Mouse (Mus musculus): ENCODE results near the gene Osbp.

Gene Osbp

DNA sequence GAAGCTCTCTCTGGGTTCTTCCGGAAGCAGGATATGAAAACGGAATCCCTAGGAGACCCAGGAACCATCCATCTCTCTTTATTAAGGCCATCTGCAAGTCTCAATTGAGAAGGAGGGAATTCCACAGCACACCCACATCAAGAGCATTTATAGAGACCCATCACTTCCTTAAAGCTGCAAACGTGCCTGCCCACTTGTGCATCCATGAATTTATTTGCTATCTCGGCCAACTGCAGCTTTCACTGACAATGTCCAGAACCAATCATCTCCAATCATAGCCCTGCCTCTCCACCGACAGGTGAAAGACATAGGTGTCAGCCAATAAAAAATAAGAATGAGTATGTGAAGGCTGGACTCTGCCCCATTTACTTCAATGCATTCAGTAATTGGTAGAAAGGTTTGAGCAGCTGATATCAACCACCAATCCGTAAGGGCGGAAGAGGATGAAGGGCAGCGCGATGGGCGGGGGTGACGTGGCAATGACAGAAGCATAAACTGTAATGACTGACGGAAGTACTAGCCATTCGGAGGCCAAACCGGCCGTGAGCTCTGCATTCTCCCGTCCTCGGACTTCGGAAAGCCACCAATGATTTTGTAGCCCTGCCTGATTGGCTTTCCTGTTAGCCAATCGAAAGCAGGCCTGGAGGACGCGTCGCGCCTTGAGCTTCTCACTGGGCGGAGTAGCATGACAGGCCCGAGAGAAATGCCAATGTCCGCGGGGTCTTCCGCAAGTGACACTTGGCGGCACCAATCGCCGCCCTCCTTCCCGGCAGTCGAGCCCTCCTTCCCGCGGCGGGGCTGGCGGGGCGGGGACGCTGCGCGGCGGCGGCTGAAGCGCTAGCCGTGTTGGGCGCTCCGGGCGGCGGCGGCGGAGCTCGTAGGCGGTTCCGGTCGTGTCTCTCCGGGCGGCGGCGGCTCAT is at the start of gene Osbp:
Gene Osbp (plus strand): TSS at position 919 of the 920 bp plus-strand sequence.
- in situ Hi-C loops (cut with MboI; ENCODE audit: unreplicated experiment in 2 of 2) = no loop called here

DNA sequence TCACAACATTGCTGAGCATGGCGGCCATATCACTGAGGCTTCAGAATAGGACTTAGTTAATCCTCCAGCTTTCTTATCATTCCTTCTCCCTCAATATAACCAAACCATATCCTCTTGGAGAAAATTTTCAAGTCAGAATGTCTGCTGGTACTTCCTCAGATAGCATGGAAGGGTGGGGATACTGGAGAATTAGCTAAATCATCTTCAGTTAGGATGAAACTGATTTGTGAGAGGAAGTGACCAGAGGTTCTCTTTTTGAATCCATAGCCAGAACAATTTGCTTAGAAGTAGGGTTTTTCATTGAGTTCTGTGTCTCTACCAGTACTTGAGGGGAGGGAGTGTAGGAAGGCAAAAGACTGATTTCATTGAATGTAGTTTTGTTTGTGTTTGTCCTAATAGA is 43.7 kb upstream of the Osbp start:
- in situ Hi-C loops (cut with MboI; ENCODE audit: unreplicated experiment in 2 of 2) = loop anchor here in 1 of 2 experiments (5.0 kb wide), 1 partner anchor 150 kb away; the partner anchor contains the start of gene Mrpl16

DNA sequence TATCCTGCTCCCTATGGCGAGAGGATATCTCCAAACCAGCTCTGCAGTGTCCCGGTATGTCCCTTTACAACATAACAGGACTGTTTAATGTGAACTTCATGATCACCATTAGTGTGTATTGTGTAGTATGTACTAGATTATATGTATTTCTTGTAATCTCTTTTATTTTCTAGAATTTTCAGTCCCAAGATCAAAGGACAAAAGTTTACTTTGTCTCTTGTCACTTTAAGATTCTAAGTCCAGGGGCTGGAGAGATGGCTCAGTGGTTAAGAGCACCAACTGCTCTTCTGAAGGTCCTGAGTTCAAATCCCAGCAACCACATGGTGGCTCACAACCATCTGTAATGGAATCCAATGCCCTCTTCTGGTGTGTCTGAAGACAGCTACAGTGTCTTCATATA is 43.2 kb upstream of the Osbp start:
- in situ Hi-C loops (cut with MboI; ENCODE audit: unreplicated experiment in 2 of 2) = loop anchor here in 1 of 2 experiments (5.0 kb wide), 1 partner anchor 150 kb away; the partner anchor contains the start of gene Mrpl16

DNA sequence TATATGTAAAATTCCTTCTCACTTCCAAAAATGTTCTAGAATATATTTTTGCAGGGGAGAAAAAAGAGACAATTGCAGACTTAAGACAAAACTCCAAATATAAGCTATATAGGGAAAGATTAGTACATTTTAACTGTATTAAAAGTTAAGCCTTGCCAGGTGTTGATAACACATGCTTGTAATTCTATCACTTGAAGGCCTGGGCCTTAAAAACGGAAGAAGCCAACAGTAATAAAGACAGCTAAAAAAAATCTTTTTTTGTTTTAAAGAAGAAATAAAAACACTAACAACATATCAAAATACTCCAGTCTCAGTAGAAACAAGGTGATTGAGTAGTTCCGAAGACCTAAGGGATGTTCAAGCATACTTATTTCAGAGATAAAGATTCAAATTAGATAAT is 39.4 kb upstream of the Osbp start:
- in situ Hi-C loops (cut with MboI; ENCODE audit: unreplicated experiment in 2 of 2) = loop anchor here (5.0 to 25.0 kb wide), 4 partner anchors 61 to 1389 kb away; partner anchors contain the start of genes Cpsf7 (in 1 of the 2), Ddb1 (in 1 of the 2), Ms4a2 (in 1 of the 2) and Ms4a6d (in 1 of the 2)

DNA sequence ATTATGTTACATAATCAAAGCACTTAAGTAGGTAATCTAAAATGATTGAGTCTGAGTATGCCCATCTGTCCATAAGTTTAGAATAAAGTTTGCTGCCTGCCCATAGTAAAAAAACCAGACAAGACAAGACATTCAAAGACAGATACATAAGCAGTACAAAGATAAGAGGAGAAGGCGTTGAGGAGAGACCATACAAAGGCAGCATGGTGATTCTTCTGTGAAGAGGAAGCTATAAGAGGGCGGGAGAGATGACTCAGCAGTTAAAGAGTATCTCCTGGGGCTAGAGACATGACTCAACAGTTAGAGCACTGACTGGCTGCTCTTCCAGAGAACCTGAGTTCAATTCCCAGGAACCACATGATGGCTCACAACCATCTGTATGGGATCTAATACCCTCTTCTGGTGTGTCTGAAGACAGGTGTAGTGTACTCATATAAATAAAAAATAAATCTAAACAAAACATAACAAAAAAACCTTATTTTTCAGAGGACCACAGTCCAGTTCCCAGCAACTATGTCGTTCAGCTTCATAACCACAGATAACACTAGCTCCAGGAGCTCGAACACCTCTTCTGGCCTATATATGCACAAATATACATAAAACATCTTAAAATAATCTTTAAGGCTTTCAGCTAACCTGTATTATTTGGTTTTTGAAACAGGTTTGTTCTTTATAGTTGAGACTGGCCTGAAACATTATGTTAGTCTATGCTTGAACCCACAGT is 37.6 kb upstream of the Osbp start:
- in situ Hi-C loops (cut with MboI; ENCODE audit: unreplicated experiment in 2 of 2) = loop anchor here (5.0 to 25.0 kb wide), 4 partner anchors 59 to 1391 kb away; partner anchors contain the start of genes Cpsf7 (in 1 of the 2), Ddb1 (in 1 of the 2), Ms4a2 (in 1 of the 2) and Ms4a6d (in 1 of the 2)

DNA sequence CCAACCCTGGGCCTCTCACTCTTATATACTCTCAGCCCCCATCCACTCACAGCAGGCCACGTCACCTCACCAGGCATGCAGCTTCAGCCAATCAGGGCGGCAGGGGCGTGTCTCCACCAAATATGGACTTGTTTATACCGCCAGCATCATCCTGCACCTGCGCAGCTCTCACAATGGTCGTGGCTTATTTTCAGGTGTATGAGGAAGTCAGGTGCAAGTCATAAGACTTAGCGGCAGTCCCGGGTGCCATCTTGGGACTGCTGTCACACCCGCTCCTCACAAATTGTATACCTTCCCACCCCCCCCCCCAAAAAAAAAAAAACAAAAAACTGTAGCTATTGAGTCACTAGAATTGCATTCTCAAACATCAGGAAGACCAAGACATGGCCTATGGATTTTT is 19.3 kb upstream of the Osbp start:
- in situ Hi-C loops (cut with MboI; ENCODE audit: unreplicated experiment in 2 of 2) = loop anchor here (10.0 to 25.0 kb wide), 4 partner anchors 334 to 1409 kb away; partner anchors contain the start of genes Ms4a6d (in 2 of the 2), Cpsf7 (in 1 of the 2), Ddb1 (in 1 of the 2) and Ms4a2 (in 1 of the 2)

DNA sequence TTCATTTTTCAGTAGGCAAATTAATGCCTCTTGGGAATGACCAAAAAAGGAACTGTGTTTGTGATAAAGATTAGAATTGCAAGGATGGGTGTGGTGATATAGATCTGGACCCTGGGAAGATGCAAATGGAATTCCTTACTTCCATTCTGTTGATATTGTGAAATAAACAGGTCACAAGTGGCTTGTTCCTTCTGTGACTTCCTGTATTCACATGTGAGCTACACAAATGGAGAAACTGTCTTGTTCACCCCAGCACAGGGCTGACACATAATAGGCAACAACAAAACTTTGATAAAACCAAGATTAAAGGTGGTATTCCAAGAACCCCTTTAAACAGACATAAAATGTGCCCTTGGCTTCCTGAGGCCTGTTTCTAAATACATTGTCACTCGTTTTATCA is 15.9 kb upstream of the Osbp start:
- in situ Hi-C loops (cut with MboI; ENCODE audit: unreplicated experiment in 2 of 2) = loop anchor here (10.0 to 25.0 kb wide), 4 partner anchors 338 to 1413 kb away; partner anchors contain the start of genes Ms4a6d (in 2 of the 2), Cpsf7 (in 1 of the 2), Ddb1 (in 1 of the 2) and Ms4a2 (in 1 of the 2)

DNA sequence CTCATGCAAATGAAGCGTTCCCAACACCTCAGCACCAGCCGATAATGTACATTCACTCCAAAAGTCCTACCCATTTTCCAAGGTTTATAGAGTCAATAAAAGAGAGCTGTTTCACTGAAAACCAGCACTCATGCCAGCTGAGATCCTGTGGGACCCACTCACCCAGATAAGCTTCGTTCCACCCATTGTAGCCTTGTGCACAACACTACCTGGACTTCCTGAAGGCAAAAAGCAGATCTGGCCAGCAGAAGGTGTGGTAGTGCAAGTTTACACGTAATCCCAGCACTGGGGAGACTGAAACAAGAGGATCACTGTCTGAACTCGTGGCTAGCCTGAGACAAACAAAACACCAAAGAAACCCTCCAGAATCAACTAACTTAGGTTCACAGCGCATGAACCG is 15.0 kb upstream of the Osbp start:
- in situ Hi-C loops (cut with MboI; ENCODE audit: unreplicated experiment in 2 of 2) = no loop called here

DNA sequence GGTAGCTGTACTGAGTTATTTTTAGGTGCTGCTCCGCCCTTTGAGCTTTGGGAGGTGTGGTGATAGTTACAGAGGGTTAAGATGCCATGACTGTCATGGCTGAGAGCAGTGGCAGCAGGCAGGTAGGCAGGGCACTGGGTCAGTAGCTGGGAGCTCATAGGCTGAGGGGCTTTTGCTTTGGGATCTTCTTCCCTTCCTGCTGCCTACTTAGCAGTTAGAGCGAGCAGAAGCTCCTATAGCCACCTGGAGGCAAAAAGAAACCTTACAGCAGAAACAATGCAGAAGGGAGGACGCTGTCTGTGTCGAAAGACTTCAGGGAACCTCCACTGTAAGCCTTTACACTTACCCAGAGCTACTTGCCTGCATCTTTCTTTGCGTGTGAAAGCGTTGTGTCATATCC is 11.5 kb upstream of the Osbp start:
- in situ Hi-C loops (cut with MboI; ENCODE audit: unreplicated experiment in 2 of 2) = no loop called here

DNA sequence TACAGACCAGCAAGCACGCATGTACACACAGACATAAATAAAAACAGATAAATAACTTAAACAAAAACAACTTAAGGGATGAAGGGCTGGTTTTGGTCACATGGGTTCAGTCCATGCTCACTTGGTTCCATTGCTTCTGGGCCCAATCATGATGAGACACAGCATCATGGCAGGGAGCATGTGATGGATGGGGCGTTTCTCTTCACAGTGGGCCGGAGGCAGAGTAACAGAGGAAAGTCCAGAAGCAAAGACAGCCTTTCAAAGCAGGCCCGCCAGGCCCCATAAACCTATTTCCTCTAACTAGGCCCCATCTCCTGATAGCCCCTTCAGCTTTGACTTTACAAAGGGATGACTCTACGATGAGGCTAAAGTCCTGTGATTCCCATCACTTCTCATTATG is 9.1 kb upstream of the Osbp start:
- in situ Hi-C loops (cut with MboI; ENCODE audit: unreplicated experiment in 2 of 2) = no loop called here

DNA sequence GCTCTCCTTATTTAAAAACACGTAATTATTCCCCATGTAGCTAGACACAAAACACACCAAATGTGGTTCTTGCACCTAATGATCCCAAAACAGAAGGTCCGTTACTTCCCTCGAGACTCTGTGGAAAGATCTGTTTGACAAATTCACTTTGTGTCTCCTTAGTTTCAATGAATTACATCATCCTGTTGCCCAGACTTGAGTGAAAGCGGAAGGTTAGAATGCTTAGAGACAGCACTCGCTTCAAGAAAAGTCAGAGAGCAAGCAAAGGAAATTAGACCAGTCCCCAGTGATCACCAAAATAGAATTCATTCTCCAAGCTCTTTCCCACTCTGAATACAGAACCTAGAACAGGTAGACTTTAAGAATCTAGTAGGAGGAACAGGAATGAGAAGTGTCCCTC is 8.3 kb upstream of the Osbp start:
- in situ Hi-C loops (cut with MboI; ENCODE audit: unreplicated experiment in 2 of 2) = no loop called here

DNA sequence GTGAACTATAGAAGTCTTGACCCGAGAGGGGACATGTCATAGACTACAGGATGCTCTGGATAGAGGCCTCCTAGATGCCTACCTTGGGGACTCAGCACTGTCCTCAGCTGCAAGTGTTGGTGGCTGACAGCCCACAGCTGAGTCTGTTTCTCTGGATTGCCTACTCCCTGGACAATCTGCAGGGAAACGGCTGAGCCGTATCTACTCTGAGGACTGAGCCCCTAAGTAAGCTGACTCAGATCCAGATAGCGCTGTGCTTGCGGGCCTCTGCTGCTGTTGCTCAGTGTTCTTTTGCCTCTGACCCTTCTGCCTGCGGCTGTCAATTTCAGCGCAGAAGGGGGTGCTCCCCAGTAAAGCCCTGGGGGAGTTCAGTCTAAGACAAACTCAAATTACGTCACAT is 7.9 kb upstream of the Osbp start:
- in situ Hi-C loops (cut with MboI; ENCODE audit: unreplicated experiment in 2 of 2) = no loop called here

DNA sequence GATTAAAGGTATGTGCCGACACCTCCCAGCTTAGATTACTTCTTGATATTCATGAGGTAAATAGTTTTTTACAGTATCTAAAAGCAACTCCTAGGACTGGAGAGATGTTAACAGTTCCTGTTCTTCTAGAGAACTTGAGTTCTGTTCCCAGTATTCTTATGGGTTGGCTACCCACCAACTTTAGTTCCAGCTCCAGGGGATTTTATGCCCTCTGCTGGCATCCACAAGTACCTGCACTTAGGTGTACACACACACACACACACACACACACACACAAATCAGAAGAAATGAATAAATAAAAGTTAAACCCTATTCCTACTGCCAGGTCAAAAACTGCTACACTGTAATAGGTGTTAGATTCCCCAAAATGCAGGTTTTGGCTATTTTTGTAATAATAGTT is 1.5 kb upstream of the Osbp start:
- in situ Hi-C loops (cut with MboI; ENCODE audit: unreplicated experiment in 2 of 2) = no loop called here

DNA sequence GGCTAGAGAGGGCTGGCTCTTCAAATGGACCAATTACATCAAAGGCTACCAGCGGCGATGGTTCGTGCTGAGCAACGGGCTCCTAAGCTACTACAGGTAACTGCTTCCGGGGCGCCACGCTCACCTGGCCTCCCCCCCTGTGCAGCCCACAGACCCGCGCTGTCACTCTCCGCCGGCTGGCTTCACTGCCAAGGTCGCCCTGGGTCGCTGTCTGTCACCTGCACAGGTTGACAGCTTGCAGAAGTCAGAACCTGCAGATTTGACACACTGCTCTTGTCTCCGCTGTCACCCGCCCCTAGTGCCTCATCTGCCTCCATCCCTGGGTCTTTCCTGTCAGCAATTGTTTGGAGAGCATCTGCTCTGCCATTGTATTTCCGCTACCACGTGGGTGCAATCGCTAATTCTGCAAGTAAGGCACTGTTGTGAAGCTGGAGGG is 478 bp downstream of the Osbp start:
- in situ Hi-C loops (cut with MboI; ENCODE audit: unreplicated experiment in 2 of 2) = no loop called here

DNA sequence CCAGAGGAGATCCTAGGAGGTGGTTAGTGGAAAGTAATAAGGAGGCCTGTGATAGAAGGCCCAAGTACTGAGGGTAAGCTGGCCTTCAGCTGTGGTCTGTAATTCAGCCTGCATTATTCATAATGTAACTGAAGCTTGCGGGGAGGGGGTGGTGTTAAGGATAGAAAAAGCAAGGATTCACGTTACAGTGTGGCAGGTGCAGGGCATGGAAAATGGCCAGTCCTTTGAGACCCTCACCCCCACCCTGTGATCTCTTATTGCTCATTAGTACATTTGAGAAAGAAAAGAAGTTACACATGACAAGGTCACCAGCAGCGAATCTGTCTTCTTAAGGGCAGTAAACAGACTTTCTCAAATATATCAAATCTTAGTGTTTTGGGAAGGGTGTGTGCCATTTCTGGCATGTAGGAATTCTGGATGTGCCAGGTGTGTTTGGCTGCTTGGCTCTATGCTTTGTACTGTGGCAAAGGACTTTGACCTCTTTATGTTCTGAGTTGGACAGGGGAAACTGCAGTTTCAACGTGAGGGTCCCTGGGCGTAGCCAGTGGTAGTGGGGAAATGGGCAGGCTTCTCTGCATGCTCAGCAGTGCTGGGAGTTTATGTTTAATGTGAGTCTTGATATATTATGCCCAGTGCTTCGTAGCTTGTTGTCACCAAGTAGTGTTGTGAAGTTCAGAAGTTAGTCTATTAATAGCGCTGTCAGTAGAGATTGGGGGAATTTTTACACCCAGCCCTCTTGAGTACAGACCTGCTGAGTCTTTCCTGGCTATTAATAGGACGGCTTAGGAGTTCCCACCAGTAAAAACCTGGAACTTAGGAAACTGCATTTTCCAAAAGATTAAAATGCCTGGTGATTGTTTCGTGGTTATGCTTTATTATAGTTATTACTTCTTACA is 3.7 kb downstream of the Osbp start:
- in situ Hi-C loops (cut with MboI; ENCODE audit: unreplicated experiment in 2 of 2) = no loop called here

DNA sequence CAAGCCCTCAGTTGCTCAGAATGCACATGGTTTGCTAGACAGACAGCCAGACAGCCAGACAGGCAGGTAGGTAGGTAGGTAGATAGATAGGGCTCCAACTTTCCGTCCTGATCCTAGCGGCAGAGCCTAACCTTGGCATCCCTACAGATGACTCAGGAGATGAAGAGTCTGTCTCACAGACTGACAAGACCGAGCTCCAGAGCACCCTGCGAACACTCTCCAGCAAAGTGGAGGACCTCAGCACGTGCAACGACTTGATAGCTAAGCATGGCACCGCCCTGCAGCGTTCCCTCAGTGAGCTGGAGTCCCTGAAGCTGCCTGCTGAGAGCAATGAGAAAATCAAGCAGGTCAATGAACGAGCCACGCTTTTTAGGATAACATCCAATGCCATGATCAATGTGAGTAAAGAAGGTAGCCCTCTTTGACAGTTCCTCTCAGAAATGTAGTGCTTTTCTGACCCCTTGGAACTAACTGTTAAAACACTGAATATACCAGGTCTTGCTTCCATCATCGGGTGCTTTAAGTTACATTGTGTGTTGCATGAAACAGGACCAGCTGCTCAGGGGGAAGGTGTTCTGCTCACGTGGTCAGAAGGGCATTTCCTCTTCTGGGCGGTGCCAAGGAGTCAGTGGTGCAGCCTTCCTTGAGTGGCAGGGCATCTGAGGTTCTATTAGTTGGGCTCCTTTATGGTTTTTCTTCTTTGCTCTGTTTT is 7.9 kb downstream of the Osbp start:
- in situ Hi-C loops (cut with MboI; ENCODE audit: unreplicated experiment in 2 of 2) = no loop called here

DNA sequence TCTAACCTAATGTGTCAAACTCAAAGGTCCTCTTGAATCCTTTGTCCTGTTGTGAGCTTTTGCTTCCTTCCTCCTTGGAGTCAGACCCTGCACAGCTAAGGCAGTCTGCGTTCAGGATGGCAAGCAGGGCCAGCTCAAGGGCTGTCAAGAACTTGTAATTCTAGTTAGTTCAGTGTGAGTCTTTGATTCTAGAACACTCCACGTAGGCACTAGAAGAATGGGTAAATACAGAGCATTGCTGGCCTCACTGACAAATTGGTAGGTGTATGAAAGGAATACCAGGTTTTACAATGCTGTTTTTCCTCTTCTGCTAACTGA is 8.4 kb downstream of the Osbp start:
- in situ Hi-C loops (cut with MboI; ENCODE audit: unreplicated experiment in 2 of 2) = no loop called here

DNA sequence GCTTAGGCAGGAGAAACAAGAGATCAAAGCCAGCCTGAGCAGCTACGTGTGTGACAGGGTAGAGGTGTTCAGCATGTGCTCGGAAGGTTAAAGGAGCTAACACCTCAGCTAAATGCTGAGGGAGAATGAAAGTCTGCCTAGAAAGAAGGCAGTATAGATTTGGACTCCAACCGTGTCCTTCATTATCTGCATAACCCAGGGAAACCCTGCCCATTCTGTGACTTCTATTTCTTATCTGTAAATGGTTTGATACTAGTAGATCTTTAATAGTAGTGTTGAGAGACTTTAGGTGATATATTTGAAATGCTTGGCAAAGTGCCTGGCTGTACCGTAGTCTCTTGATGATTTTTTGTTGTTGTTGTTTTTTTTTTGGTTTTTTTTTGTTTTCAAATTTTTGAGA is 9.9 kb downstream of the Osbp start:
- in situ Hi-C loops (cut with MboI; ENCODE audit: unreplicated experiment in 2 of 2) = no loop called here

DNA sequence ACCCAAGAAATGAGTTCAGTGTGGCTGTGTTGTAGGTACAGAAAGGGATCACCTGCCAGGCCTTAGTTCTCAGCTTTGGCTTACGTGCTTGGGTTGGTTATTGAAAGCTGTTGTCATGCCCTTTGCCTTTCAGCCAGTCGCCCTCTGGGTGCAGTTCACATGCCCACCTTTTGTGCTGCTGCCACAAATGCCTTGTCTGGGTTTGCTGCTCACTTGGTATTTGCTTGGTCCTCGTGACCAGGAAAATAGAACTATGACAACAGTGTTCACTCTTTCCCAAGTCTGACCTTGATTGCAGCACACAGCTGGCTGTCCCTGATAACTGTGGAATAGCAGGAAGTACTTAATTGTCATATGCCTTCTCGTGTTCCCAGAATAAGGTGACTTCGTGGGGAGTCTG is 11.6 kb downstream of the Osbp start:
- in situ Hi-C loops (cut with MboI; ENCODE audit: unreplicated experiment in 2 of 2) = no loop called here

DNA sequence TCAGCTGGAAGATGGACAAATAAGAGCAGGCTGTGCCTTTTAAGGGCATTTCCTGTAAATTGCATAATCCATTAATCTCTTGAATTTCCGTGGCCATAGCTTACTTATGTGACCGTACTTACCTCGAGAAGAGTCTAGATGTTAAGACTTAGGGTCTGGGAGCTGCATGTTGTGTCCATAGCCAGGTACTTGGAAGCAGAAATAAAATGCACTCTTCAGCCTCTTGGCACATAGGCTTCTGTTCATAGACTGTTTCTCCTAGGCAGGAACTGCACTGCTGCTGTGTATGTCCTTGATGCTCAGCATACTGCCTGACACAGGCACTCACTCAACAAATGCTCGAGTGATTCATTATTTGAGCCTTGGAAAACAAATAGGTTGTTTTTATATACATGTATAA is 14.7 kb downstream of the Osbp start:
- in situ Hi-C loops (cut with MboI; ENCODE audit: unreplicated experiment in 2 of 2) = no loop called here
